Mouse (Mus musculus): ENCODE measurements at regions not wholly inside any gene's neighbourhood (a gene's known extent, or its start where the extent isn't known, plus 50 kb on each side); places are given as distances from the start of the nearest gene placed in this dataset.

DNA sequence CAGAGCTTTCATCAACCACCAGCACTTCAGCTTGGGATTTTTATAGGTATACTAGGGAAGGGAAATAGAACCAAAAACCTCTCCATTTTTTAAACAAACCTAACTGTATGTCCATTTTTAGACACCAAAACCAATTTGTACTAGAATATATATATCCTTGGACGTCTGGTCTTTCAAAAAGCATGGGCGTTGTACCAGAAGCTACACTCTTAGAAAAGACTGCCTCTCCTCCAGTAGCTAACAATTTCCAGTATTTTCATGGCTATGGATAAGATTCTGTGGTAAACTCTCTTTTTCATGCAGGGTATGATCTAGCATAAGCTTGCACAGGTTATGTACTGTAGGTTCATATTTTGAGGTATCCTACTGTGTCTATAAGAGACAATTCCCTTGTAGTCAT, 219.1 kb upstream of the Nudt12 start:
- TF ChIP-seq POLR2A (IDR thresholded peaks at IDR 0.05; ENCODE audit: insufficient read length, low read depth), result no peak
- TF ChIP-seq MAX (IDR thresholded peaks at IDR 0.05; ENCODE audit: low read depth), result no peak
- no peak for TF ChIP-seq MYOD1 (IDR thresholded peaks at IDR 0.05; ENCODE audit: control insufficient read depth in 1 of 3, insufficient read length in 2 of 3, low read depth in 2 of 3)
- no peak for TF ChIP-seq USF1 (IDR thresholded peaks at IDR 0.05; ENCODE audit: low read depth)
- no peak for TF ChIP-seq TCF12 (IDR thresholded peaks at IDR 0.05; ENCODE audit: insufficient read depth, poor library complexity, severe bottlenecking)
- no peak for TF ChIP-seq E2F4 (IDR thresholded peaks at IDR 0.05; ENCODE audit: insufficient read depth)
- TF ChIP-seq TCF3 (IDR thresholded peaks at IDR 0.05; ENCODE audit: insufficient read length, low read depth), result no peak
- TF ChIP-seq CEBPB (IDR thresholded peaks at IDR 0.05; ENCODE audit: insufficient read depth, poor library complexity, severe bottlenecking), result no peak
- TF ChIP-seq MYOG (IDR thresholded peaks at IDR 0.05; ENCODE audit: control insufficient read depth in 1 of 3, insufficient read depth in 1 of 3, insufficient read length in 2 of 3, low read depth in 2 of 3), result no peak
- no peak for TF ChIP-seq POLR2AphosphoS2 (IDR thresholded peaks at IDR 0.05; ENCODE audit: insufficient read length, low read depth)
- no peak for TF ChIP-seq SRF (IDR thresholded peaks at IDR 0.05; ENCODE audit: control insufficient read depth, insufficient read length, low read depth)
